Mouse (Mus musculus) layer of hippocampus, adult 18-20 months (tissue): ENCODE data around the gene Cfap100. TPM values are rescaled to one million over a fixed set of nuclear protein-coding genes. Genes with fewer than 3 reads are reported as not detected.

Experiments
- DNase-seq, 2 experiments: peaks; one replicate each; pipeline ENCODE4 v3.0.0; 2022; ENCODE audit warnings: low spot score in 2 of 2
- total RNA-seq, 2 experiments: library from RNA; stranded (reverse); gene quantifications; 2 replicates each; pipeline ENCODE4 v1.2.3; 2021

Cfap100 gene
- total RNA-seq, 2 experiments from 2014 or later, result 12.6 to 19.4 TPM

DNA sequence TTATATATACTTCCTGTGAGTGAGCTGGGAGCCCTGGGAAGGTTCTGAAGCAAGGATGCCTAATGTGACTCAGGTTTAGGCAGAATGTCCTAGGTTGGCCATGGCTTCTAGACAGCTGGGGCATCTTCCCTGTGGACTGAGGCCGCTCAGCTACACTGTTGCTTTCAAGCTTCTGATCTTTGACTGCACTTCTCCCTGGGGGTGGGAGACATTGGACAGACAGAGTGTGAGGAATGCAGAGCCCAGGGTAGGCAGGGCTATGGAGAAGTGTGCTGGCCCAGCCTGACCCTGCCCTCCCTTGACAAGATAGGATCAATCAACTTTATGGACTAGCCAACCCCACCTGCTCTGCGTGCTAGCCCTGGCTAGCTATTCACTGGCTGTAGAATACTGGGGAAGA is 32.6 kb upstream of the Cfap100 start:
- DNase-seq, result no peak

DNA sequence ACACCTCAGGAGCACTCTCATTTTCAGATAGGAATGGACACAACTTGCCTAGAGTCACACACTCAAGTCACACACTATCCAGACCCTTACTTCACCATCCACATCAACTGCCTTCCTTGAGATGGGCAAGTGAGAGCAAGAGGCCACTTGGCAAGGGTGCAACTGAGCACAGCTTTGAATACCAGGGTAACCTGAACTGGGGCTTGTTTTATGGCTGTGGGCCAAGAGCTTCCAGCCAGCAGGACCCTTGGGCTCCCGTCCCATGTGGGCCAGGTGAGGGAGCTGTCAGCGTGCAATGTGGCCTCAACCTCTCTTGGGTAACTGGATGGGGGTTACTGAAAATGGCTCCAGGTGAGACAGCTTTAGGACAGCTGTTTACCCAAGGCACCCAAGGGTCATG is 28.8 kb upstream of the Cfap100 start:
- DNase-seq, result no peak

DNA sequence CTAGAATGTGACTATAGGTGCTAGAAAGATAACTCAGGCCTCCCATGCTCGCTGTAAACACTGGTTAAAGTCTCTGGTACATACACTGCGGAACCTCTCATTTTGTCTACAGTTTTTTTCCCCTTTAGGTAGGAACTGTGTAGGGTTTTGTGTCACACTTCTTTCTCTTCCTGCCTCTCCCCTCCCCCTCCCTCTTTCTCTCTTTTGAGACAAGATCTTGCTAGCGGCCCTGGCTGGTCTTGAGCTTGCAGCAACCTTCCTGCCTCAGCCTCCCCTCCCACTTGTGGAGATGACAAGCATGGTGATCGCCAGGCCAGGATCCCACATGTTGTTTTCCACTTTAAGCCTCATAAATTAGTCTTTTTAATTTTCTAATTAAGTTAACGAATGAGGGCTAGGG is 25.2 kb upstream of the Cfap100 start:
- DNase-seq, result no peak

GRCm38 (mm10) chr6:90452603-90453002 is 24.0 kb upstream of the Cfap100 start:
- no peak for DNase-seq

DNA sequence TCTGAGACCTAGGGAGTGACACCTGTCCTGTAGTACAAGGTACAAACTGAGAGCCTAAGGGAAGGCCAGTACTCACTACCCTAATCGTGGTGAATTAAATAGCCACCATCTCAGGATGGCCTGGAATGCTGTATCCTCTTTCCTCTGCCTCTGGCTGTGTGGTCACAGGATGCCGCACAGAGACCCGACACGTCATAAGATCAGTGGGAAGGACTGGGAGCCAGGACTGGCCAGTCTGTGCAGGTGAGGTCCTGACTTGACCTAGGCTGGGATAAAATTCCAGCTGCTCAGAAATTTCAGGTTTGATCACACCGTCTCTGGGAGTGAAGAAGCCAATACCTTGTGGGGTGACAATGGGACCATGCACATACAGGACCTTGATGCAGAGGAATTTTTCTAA is 22.9 kb upstream of the Cfap100 start:
- DNase-seq, result no peak

DNA sequence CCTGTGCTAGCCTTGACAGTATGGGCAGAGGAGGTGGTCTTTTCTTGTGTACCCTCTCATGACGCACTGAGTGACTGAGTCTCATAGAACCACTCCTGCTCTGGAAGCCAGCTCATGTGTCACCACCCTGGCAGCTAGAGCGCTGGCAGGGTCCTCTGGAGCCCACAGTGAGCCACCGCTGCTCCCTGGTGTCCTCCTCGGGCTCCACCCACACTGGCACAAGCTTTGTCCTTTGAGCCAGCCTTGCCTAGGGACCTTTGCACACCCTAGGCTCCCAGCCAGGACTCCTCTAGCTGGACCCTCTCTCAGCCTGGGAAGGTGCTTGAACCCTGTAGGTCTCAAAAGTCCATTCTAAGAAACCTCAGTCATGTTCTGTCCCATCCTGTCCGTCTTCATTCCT is 22.1 kb upstream of the Cfap100 start:
- DNase-seq, result peak in 1 of 2 experiments; percentile 38

GRCm38 (mm10) chr6:90450179-90450578 is 21.6 kb upstream of the Cfap100 start:
- peak; percentile 45 to 92 for DNase-seq

GRCm38 (mm10) chr6:90446883-90447282 is 18.3 kb upstream of the Cfap100 start:
- DNase-seq, result no peak

DNA sequence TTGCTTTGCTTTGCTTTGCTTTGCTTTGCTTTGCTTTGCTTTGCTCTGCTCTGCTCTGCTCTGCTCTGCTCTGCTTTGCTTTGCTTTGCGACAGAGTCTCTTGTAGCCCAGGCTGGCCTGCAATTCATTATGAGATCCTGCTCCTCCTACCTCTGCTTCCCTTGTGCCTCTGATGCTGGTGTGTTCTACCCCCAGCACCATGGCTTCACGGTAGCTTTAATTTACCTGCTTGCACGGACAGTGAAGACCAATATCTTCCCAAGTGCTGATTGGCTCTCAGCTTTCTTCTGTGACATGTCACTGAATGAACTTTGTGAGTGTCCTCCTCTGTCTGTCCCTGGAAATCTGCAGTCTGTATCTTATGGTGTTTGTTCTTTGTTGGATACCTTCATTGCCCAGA is 8.4 kb upstream of the Cfap100 start:
- no peak for DNase-seq

DNA sequence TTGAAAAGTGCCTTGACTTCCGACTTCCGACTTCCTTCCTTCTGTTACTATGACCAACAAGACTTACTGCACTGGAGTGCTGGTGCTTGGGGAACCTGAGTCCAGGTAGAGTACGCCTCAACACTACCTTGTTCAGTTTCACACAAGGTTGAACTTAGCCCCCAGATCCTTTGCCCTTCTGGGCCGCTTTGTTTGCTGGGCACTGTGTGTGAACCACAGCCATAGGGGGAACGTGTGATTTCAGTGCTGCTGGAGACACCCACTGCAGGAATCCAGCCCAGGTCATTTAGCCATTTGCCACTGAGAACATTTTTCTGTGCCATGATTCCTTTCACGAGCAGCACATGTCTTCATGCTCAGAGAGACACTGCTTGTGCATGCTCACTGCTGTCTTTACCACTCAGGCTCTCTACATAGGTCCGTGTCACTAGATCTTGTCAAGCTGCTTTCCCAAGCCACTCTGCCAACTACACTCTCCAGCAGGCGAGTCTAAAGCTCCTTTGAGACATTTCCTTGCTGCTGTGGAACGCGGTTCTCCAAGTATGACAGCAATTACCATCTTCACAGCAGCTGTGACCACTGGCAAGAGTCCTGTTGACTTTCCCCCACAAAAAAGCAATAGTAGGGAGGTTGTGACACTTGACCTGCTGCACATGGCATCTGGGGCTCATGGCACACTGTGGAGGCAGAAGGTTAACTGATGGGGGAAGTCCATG is 7.8 kb upstream of the Cfap100 start:
- DNase-seq, result no peak

DNA sequence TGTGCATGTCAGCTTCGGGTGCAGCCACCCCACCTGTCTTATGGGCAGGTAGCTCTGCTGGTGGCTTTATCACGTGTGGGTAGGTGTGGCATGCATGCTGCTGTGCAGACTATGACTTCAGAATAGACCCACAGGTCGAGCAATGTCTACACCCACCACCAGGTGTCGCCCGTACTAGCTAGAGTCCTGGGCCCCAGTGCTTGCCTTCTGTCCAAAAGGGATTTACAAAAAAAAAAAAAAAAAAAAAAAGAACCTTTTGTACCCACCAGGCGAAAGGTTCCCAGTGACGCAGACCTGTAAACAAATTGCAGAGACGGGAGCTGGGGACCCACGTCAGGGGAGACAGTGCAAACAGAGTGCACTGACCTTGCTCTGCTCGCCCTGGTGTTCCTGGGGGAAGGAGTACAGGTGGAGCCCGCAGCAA is 6.6 kb upstream of the Cfap100 start:
- DNase-seq, result peak; percentile 58 to 88

- no peak for DNase-seq
These were observed 6.1 kb upstream of the Cfap100 start for GRCm38 (mm10) chr6:90434687-90435086.

DNA sequence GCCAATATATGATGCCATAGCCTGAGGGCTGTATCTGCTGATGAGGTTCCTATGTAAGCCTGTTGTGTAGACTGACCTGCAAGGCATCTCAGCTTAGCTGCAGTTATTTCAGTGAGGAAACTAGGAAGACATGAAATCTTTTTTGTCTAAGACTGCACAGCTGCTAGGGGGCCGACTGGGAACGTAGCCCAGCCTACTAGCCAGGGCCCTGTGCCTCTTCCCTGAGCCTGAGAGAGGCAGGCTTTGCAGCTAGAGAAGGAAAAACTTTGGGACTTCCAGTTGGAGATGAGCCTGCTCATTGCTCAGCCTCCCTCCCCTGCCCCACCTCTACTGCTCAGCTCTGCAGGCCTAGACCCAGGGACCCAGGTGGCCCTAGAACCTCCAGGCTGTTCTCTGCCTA is 2.9 kb upstream of the Cfap100 start:
- peak; percentile 54 to 57 for DNase-seq

DNA sequence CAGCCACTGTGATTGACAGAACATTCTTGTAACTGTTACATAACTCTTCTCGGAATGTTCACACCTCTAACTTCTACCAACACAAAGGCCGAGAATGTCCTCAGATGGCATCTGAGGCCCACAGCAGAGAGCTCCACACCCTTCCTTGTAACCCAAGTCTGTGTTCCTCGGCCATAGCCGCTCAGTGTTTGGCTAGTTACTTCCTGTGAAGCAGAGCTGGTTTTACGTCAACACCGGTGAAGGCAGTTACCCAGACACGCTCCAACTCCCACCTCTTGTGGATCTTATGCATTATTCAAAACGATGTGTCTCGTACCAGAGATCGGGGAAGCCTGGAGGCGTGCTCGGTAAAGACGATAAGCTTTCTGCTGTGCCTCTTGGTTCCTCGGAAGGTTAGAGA is 1.3 kb upstream of the Cfap100 start:
- DNase-seq, result peak in 1 of 2 experiments; percentile 61

DNA sequence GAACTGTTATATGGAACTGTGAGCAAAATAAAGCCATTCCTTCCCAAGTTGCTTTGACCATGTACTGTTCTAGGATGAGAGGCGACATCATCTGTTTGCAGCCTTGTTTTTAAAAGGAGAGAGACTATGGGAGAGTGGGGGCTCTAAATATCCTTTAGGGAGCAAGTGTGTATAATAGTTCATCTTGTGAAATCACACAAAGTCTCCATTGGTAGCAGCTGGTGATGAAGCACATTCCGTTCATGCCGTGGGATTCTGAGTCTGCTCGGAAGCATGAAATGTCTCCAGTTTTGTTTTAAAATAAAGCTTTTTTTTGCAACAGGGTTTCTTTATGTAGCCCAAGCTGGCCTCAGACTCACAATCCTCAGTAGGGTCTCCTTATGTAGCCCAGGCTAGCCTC is 2.6 kb downstream of the Cfap100 start:
- peak in 1 of 2 experiments; percentile 62 for DNase-seq

DNA sequence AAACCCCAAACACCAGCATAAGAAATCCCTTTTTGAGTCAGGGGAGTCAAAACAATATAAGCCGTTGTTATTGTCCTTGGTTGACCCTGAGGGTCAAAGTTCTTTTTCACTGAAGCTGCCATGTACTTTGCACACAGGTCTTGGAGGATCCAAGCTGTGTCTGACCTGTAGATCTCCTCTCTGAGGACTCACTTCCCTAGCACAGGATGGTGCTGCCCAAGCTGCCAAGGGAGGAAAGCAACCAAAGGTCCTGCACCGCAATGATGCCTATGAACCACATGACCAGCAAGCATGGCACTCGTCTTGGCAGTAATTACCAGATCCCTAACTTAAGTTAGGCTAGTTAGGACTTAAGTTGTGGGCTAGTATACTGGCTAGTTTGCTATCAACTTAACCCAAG is 3.2 kb downstream of the Cfap100 start:
- DNase-seq, result no peak

GRCm38 (mm10) chr6:90422565-90422964 is 6.0 kb downstream of the Cfap100 start:
- peak; percentile 66 to 86 for DNase-seq

GRCm38 (mm10) chr6:90411926-90412325 is 16.7 kb downstream of the Cfap100 start:
- no peak for DNase-seq

DNA sequence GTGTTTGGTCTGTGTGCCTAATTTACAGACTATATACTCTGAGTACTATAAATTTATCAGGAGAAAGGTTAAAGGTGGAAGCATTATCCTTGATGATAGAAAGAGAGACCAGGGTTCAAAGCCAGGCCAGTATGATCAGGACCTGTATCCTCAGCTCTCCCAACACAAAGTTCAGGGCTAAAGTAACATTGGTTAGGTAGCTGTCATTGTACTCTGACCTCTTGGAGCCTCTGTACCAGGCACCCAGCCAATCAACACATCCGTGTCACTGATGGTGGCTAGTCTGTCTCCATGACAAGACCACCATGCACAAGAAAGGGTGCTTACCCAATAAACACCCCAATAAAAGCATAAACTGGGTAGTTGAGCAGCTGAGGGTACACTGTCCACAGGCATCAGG is 17.6 kb downstream of the Cfap100 start:
- no peak for DNase-seq

DNA sequence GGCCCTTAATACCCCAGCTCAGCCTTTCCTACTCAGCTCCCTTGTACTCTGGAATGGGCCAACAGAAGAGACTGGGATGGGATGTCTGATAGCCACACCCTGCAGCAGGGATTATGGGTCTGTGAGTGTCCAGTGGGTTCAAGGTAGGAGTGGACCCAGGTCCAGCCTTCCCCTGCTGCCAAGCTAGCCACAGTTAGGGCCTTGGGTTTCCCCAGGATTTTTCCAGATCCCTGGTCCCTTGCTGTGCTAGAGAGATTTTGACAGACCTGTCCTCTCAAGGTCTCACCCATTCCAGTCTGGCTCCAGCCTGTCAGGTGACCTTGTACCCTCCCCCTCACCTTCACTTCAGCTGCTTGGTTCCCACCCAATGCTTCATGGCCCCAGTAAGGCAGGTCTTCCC is 20.0 kb downstream of the Cfap100 start:
- DNase-seq, result no peak

DNA sequence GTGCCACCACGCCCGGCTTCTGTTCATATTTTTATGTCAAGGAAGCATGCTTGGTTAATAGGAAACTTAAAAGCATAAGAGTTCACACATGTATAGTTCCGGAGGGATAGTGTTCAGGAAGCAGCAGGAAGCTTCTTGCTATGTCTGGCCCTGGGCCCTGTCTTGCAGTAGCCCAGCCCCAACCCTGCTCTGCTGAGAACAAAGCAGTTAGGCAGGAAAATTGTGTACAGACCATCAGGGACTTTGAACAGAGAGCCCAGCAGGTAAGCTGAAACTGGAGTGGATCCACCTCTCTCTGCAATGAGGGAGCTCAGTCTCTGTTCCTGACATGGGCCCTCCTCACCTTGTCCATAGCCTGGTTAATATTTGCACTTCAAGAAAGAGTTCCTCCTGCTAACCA is 31.3 kb downstream of the Cfap100 start:
- no peak for DNase-seq

DNA sequence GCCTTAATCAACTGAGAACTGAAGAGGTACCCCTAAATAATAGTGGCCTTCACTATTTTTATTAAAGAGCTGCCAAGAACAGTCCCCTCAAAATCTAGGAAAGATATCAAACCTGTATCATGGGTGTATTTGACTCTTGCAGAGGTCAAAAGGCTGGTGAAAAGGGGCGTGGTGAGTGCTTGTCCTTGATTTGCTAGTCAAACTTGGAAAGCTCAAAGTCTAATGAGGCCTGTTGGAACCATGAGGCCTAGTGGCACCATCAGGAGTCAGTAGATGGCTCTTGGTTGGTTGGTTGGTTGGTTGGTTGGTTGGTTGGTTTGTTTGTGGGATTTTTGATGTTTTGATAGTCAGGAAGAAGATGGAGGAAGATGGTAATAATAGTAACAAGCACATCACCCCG is 32.8 kb downstream of the Cfap100 start:
- no peak for DNase-seq

- DNase-seq, result no peak
These were observed 34.6 kb downstream of the Cfap100 start for GRCm38 (mm10) chr6:90393948-90394347.

GRCm38 (mm10) chr6:90390629-90391028 is 38.0 kb downstream of the Cfap100 start:
- no peak for DNase-seq
